Mouse (Mus musculus) midbrain, postnatal 0 days (tissue): Measurements from ENCODE around the gene Ssh3. TPM values are rescaled to one million over a fixed set of nuclear protein-coding genes. Genes with fewer than 3 reads are reported as not detected.

Source experiments
- ATAC-seq: fragments of 200-750 bp; cut with Nextera tagmentation; 2 replicates; pipeline ENCODE4 v1.8.0; 2017; ENCODE audit warnings: moderate number of reproducible peaks, mild to moderate bottlenecking, moderate TSS enrichment, moderate library complexity; ENCODE audit not compliant: low FRiP score
- DNase-seq: peaks from one replicate; pipeline ENCODE4 v3.0.0-alpha.2; 2015; ENCODE audit warnings: low spot score
- H3K27ac ChIP-seq: fragments of 300-500 bp; sonication (generic); 2 replicates; pipeline ENCODE4 v1.5.1; 2014; ENCODE audit warnings: low read depth, mild to moderate bottlenecking, low read length, mixed read lengths
- H3K27me3 ChIP-seq: fragments of 300-500 bp; sonication (generic); 2 replicates; pipeline ENCODE4 v1.6.1; 2014; ENCODE audit warnings: low read length, control low read depth, mixed read lengths; ENCODE audit not compliant: insufficient read depth
- H3K36me3 ChIP-seq: fragments of 300-500 bp; sonication (generic); 2 replicates; pipeline ENCODE4 v1.6.1; 2014; ENCODE audit warnings: low read length, control low read depth, mixed read lengths; ENCODE audit not compliant: insufficient read depth
- H3K4me1 ChIP-seq: fragments of 300-500 bp; sonication (generic); 2 replicates; pipeline ENCODE4 v1.6.1; 2014; ENCODE audit warnings: mild to moderate bottlenecking, control low read depth, antibody characterized with exemption, low read length, mixed read lengths; ENCODE audit not compliant: insufficient read depth
- H3K4me2 ChIP-seq: fragments of 300-500 bp; sonication (generic); 2 replicates; pipeline ENCODE4 v1.6.1; 2014; ENCODE audit warnings: low read depth, mild to moderate bottlenecking, low read length, mixed read lengths; ENCODE audit not compliant: poor library complexity, severe bottlenecking
- H3K4me3 ChIP-seq: fragments of 300-500 bp; sonication (generic); 2 replicates; pipeline ENCODE4 v1.5.1; 2014; ENCODE audit warnings: low read depth, mild to moderate bottlenecking, low read length, moderate library complexity
- H3K9ac ChIP-seq: fragments of 300-500 bp; sonication (generic); replicated peaks from 2 replicates; pipeline ENCODE4 v1.6.1; 2014; ENCODE audit warnings: mild to moderate bottlenecking, low read length, moderate library complexity, mixed read lengths; ENCODE audit not compliant: poor library complexity, severe bottlenecking
- H3K9me3 ChIP-seq: fragments of 300-500 bp; sonication (generic); 2 replicates; pipeline ENCODE4 v1.6.1; 2016; ENCODE audit warnings: low read length, control low read depth
- CTCF ChIP-seq: IDR thresholded peaks from 2 replicates; pipeline ENCODE4 v1.5.1; 2016; ENCODE audit warnings: antibody characterized with exemption, mild to moderate bottlenecking
- WGBS: fragments of 180-500 bp; shearing (Covaris S2); extraction: QIAGEN DNeasy Blood & Tissue Kit; methylation state at CpG from one replicate; pipeline ENCODE4 v1.1.7; 2014; 5-methylcytosine and 5-hydroxymethylcytosine counted together
- polyA plus RNA-seq: library from polyadenylated mRNA; unstranded; fragments of >200 nt; fragmentation: Nextera tagmentation; extraction: Ambion mirVana; gene quantifications from 2 replicates; pipeline ENCODE4 v1.2.1, GENCODE M21; 2015
- total RNA-seq: library from RNA; depleted of rRNA; stranded (reverse); fragments of >200 nt; gene quantifications from 2 replicates; pipeline ENCODE4 v1.2.3, GENCODE M21; 2014

Gene Ssh3
- total and polyA plus RNA-seq, 2 experiments from 2014 or later, result 20.7 to 40.6 TPM

- Histone ChIP-seq H3K9me3 (no peaks in the 10 kb centered on the region), H3K27me3 (no peaks in the 10 kb centered on the region), H3K4me1 (peaks cover 28% of the 10 kb centered on the region), H3K9ac (0 out of 2 replicates have a peak overlapping the region, but pooled peaks have one; percentile 19), H3K4me3 (no peak overlapping the region), H3K36me3 (0 out of 2 replicates have a peak, but pooled peaks cover 7% of the 10 kb centered on the region), H3K4me2 (no peak overlapping the region), H3K27ac (no peak overlapping the region)
- TF ChIP-seq CTCF, result no peak; the same call in 1 of the 2 replicates
- DNase-seq (no peak), ATAC-seq (no peak)
- WGBS, result 94% methylated on average over 17 of the region's 17 CpGs
Observed at GRCm38 (mm10) chr19:4298322-4299121, 29.5 kb upstream of the Ssh3 start.

- DNase-seq, result no peak
- Histone ChIP-seq H3K27me3 (no peaks in the 10 kb centered on the region), H3K27ac (no peak overlapping the region), H3K4me3 (no peak overlapping the region), H3K4me2 (no peak overlapping the region), H3K36me3 (peaks cover 8% of the 10 kb centered on the region), H3K9me3 (no peaks in the 10 kb centered on the region), H3K9ac (no peak overlapping the region), H3K4me1 (peaks cover 21% of the 10 kb centered on the region)
- TF ChIP-seq CTCF, result no peak
- 89% methylated on average over 5 of the region's 5 CpGs for WGBS
- ATAC-seq, result no peak
Observed at GRCm38 (mm10) chr19:4297851-4298250, 28.9 kb upstream of the Ssh3 start.

GRCm38 (mm10) chr19:4296611-4297010 is 27.6 kb upstream of the Ssh3 start:
- no peaks in the 10 kb centered on the region for H3K9me3 ChIP-seq
- TF ChIP-seq CTCF, result no peak
- H3K27me3 ChIP-seq, result no peaks in the 10 kb centered on the region
- DNase-seq (no peak), ATAC-seq (no peak)
- WGBS, result 91% methylated on average over 2 of the region's 2 CpGs
- no peak overlapping the region for H3K4me2 ChIP-seq
- H3K36me3 ChIP-seq, result peaks cover 21% of the 10 kb centered on the region
- peaks cover 8% of the 10 kb centered on the region for H3K4me1 ChIP-seq
- no peak overlapping the region for H3K4me3 ChIP-seq
- H3K27ac ChIP-seq, result no peak overlapping the region
- no peak overlapping the region for H3K9ac ChIP-seq

GRCm38 (mm10) chr19:4295391-4295790 is 26.4 kb upstream of the Ssh3 start:
- Histone ChIP-seq H3K27me3 (no peaks in the 10 kb centered on the region), H3K36me3 (peaks cover 33% of the 10 kb centered on the region), H3K9me3 (no peaks in the 10 kb centered on the region), H3K4me2 (no peak overlapping the region), H3K4me3 (no peak overlapping the region), H3K4me1 (0 out of 2 replicates have a peak, but pooled peaks cover 2% of the 10 kb centered on the region), H3K27ac (no peak overlapping the region), H3K9ac (no peak overlapping the region)
- ATAC-seq, result no peak
- WGBS, result 89% methylated on average over 4 of the region's 4 CpGs
- TF ChIP-seq CTCF, result no peak
- no peak for DNase-seq

- no peaks in the 10 kb centered on the region for H3K9me3 ChIP-seq
- 81% methylated on average over 14 of the region's 14 CpGs for WGBS
- H3K27me3 ChIP-seq, result no peaks in the 10 kb centered on the region
- no peak for ATAC-seq
- H3K9ac ChIP-seq, result no peak overlapping the region
- no peak for TF ChIP-seq CTCF
- H3K27ac ChIP-seq, result 0 out of 2 replicates have a peak overlapping the region, but pooled peaks have one; percentile 6
- DNase-seq, result peak; percentile 5
- H3K4me3 ChIP-seq, result no peak overlapping the region
- H3K4me1 ChIP-seq, result no peaks in the 10 kb centered on the region
- no peak overlapping the region for H3K4me2 ChIP-seq
- peaks cover 42% of the 10 kb centered on the region for H3K36me3 ChIP-seq
Observed at GRCm38 (mm10) chr19:4294381-4295097, 25.6 kb upstream of the Ssh3 start.

- Histone ChIP-seq H3K4me1 (no peaks in the 10 kb centered on the region), H3K27ac (no peak overlapping the region), H3K4me3 (no peak overlapping the region), H3K36me3 (peaks cover 69% of the 10 kb centered on the region), H3K27me3 (no peaks in the 10 kb centered on the region), H3K9ac (no peak overlapping the region), H3K9me3 (no peaks in the 10 kb centered on the region), H3K4me2 (no peak overlapping the region)
- DNase-seq, result no peak
- no peak for ATAC-seq
- TF ChIP-seq CTCF, result no peak
- 95% methylated on average over 11 of the region's 11 CpGs for WGBS
Observed at GRCm38 (mm10) chr19:4291161-4291560, 22.2 kb upstream of the Ssh3 start.
